Mouse (Mus musculus) urinary bladder, postnatal 36 days (tissue): Measurements from ENCODE around the gene Gm9195.

Source experiments
- DNase-seq, 2 experiments: peaks; one replicate each; pipeline ENCODE4 v3.0.0; 2022; ENCODE audit warnings: low spot score in 2 of 2, mixed read lengths in 1 of 2

Gm9195 gene

DNA sequence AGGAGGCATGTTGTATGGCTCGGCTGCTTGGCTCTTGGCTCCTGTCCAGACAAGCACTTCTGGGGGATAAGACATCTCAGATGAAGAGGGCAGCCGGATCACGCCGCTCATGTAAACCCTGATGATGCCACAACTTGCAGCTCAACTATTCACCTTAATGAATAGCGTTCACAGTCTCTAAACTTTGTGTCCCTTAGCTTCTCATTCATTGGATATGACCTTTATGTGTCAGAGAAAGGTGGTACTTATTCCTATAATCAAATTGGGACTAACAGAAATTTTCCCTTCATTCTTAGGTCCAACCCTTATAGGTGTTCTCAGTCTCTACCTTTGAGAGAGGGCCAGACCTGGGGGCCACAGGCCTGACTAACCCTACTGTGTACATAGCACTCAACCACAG lies at the start of gene Gm9195:
Gene Gm9195 (minus strand): TSS at position 101 of the 400 bp plus-strand sequence.
- DNase-seq: no peak

DNA sequence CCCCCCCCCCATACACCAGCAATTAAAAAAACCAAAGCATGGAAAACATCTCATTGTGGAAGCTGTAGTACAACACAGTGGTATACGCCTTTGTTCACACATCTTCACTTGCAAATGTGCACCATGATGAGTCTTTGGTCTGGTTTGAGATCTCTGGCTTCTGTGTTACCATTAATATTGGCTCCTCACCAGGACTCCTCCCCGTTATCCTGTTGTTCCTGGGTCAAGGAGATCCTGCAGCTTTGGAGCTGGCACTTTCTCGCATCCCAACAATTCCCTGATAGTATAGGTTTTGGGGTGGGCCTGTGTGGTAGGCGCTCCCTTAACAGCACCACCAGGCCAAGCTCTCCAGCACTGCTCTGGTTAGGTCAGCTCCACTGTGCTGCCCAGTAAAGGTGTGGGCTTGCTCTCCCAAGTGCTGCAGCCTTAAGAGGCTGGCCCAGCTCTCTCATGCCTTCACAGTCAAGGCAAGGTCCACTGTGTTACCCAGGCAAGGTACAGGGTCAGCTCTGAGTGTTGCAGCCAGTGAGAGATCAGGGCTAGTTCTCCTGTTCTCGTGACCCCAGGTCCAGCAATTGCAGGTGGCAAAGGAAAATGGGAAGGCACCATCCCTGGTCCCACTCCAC lies 44.9 kb upstream of the Gm9195 start:
- no peak for DNase-seq

DNA sequence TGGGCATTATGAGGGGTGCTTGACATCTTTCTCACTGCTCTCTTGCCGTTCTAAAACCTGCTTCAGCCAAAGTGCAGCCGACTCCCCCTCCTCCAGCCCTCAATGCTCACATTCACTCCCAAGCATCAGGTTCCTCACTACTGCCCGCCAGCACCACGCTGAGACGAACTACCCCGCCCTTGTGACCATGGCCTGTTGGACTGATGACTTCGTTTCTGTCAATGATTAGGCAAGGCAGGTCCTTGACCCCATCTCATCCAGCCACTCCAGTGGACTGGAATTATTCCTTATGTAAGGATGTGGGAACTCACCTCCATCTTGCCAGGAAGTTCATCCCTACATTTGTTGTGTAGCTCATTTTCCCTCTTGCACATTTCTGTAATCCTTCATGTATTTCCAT lies 42.2 kb upstream of the Gm9195 start:
- DNase-seq: no peak

DNA sequence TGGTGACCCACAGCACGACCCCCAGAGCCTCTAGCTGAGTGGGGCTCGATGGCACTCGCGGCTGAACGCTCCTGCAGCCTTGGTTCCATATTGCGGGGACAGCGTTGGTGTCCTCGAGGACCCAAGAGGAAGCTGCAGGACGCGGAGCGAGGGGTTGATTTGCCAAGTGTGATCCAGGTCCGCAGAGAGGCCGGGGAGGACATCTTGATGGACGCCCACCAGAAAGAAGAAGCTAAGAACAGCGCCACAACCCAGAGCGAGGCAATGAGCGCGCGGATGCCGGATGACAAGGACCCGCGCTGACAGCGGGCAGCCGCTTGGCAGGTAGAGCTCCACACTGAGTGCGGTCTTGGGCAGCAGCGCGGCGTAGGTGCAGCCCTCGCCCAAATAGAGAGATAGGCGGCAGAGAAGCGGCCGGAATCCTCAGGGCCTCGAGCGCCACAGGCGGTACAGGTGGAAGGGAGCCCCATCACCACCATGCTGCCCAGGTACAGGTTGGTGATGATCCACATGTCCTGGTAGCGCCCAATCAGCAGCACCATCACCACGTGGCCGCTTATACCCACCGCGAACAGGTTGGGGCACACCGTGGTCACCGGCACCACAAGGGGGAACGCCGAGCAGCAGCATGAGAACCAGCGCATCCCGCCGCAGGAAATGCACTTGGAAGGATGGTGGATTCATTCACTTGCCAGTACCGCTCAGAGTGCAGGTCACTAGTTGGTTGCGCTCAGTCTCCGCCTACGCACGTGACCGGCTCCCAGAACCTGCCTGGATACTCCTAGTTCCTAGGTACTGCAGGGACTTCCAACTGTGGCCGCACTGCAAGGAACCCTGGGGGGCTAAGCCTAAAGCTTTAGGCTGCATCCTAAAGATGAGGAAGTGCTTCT lies 40.6 kb upstream of the Gm9195 start:
- DNase-seq: no peak

GRCm38 (mm10) chr14:72527126-72527525 lies 35.5 kb upstream of the Gm9195 start:
- no peak for DNase-seq

DNA sequence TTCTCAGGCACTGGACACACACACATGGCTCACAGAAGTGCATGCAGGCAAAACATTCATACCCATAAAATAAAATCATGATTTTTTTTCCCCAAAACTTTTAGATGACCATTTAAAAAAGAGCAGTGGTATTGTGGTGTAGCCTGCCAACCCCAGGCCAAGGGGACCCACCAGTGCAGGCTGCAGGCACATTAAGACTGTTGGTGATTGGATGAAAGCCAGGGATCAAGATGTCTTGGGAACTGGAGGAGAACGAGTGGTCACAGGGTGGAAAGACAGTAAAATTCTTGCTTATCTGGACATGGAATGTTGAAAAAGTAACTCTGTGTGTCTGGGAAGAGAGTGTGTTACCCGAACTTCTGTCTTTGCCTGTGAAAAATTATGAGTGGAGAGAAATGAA lies 27.9 kb upstream of the Gm9195 start:
- no peak for DNase-seq

DNA sequence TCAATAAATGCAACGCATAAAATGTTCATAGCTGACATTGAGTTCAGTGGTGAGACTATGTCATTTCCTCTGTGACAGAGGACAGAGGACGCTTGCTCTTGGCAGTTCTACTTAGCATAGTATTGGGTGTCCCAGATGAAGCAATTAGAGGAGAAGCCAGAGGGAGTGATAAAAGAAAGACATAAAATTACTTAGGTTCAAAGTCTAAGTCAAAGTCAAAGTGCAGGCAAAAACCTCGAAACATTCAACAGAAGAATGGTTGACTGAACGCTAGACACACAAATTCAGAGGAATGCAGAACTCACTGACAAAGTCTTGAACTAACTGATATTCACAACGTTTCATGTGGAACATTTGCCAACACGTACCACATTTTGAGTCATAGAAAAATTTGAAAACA lies 27.1 kb upstream of the Gm9195 start:
- DNase-seq: no peak

GRCm38 (mm10) chr14:72516376-72516775 lies 24.7 kb upstream of the Gm9195 start:
- DNase-seq: peak; percentile 39 to 54

DNA sequence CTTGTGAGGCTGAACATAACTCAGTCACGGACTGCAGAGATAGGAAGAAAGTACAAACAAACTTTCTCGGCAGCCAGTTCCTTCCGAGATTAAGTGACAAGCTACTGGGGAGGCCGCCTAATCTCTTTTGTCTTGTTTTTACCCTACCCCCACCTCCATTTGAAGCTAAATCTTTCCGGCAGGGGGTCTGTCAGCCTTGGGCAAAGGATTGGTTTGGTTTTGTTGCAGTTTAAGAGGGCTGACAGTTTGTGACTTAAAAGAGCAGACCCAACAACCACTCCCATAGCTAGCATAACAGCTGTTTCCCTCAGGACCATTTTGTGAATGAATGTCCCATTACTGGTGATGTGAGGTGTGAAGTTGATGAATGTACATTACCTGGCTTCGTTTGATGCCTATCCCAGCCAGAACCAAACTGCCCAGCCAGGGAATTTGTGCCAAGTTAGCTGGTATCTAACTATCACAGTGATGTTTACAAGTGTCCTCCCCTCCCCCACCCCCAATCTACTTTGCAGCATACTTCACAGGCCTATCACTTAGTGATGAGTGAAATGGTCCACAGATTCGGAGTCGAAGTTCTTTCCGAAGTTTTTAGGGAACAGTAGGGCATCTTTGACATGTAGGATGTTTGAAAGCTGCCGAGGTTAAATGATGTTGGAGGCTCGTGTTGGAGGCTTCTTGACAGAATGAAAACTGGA lies 15.2 kb upstream of the Gm9195 start:
- no peak for DNase-seq

DNA sequence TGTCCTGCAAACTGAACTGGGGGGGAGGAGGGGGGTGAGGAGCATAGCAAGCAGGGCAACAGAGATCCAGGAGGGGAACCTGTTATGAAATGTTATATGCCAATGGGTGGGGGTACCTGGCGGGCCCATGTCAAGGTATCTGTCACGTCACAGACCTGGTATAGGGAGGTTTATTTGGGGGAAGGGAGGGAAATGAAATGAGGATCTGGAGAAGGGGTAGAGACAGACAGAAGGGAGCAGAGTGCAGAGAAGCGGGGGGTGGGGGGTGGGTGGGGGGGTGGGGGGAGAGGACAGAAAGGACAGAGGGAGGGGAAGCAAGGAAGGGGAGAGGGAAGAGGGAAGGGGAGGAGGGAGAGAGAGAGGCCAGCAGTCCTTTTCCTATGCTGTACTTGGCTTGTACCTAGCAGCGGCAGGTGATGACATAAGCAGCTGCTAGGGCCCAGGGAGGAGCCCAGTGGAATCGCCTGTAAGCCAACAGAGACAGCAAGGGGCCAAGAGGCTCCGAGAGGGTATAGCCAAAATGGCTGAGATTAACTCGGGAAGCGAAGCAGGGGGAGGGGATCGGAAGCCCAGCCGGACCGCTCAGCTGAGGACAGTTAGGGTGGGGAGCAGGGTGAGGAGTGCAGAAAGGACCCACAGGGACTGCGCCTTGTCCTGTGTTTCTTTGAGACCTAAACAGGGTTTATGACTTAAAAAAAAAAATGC lies 14.5 kb upstream of the Gm9195 start:
- peak in 1 of 2 experiments; percentile 3 for DNase-seq

DNA sequence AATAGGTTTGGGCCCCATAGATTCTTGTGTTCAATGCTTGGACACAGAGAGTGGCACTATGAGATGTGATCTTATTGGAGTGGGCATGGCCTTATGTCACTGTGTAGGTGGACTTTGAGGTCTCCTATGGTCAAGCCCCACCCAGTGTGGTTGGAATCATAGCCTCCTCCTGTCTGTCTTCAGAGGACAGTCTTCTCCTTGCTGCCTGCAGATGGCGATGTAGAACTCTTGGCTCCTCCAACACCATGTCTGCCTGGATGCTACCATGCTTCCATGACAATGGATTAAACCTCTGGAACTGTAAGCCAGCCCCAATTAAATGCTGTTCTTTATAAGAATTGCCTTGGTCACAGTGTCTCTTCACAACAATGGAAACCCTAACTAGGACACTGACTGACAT lies 13.3 kb upstream of the Gm9195 start:
- no peak for DNase-seq

- DNase-seq: no peak
Observed at GRCm38 (mm10) chr14:72503241-72503640, 11.6 kb upstream of the Gm9195 start.

DNA sequence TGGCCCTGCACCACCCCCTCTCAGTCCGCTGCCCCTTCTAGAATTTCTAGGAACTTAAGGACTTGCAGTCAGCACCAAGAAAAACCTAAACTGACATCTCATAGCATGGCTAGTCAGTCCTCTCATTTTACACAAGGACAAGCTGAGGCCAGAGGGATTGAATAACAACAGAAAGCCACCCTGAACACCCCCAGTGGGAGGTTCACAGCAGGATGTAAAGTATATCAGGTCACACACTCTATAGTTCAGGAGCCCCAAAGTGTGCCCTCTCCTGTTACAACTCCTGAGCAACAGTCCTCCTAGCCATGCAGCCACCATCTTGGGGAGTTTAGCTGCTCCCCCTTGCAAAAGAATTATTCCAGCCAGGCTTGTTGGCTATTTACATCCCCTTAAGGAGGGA lies 2.1 kb upstream of the Gm9195 start:
- no peak for DNase-seq

DNA sequence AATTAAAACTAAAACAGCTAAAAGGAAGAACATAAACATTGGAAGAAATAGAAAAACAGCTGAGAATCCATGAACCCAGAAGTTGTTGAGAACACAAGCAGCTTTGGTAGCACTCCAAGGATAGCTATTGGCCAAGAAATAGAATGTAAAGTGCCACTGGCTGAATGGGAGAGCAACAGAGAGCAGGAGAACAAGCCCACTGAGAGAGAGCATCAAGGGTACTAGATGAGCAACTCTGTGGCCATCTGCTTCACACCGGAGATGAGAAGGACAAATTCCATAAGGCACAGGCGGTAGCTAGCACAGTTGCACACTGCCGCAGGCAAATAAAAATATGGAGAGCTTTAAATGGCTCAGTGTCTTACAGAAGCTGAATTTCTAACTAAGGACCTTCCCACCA lies 1.3 kb downstream of the Gm9195 start:
- no peak for DNase-seq

DNA sequence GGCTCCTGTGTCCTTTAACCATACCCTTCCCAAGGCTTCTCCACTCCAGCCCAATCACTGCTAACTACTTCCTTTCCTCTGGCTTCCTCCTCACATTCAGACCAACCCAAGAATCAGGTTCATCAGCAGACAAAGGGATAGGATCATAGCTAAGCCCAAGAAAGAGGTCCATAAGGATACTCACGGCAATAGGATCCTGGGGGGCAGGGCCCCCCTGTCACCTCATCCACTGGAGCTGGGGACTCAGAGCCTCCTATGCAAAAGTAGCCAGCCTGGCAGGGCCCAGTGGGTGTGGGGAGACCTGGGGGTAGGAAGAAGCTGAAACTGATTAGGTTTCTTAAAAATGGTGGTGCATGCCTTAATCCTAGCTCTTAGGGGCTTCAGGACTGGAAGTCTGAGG lies 17.1 kb downstream of the Gm9195 start:
- DNase-seq: no peak

DNA sequence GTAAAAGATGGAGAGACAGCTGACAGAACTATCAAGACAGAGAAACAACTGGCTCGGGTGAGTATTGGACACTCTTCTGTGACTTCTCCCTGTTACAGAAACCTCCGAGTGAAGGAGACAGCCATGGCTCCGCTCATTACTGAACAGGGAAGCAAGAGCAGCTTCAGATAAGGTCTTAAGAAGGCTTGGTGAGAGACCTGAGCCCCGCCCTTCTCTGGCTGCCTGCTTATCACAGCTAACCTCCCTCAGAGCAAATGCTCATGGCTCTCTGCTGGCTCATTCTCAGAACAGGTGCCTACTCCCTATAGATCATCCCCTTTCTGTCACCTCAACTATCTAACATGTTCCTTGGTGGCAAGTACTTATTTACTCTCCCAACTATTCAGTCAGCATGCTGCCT lies 23.2 kb downstream of the Gm9195 start:
- no peak for DNase-seq

DNA sequence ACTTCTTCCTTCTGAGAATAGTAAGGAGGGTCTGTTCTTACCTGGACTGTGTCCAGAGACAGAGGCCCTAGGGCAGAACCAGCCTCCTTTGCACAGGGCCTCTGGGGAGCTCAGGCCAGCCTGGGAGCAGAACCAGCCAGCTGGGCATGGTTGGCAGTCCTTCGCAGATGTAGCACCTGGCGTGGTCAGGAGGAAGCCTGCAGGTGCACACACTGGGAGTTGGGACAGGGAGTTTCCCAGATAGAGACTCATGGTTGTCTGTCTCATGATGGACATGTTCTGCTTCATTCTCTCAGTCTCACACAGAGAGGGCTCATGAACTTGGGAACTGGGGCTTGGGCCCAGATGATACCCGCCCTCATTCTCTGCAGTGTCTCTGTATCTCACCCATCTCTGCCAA lies 25.3 kb downstream of the Gm9195 start:
- no peak for DNase-seq

DNA sequence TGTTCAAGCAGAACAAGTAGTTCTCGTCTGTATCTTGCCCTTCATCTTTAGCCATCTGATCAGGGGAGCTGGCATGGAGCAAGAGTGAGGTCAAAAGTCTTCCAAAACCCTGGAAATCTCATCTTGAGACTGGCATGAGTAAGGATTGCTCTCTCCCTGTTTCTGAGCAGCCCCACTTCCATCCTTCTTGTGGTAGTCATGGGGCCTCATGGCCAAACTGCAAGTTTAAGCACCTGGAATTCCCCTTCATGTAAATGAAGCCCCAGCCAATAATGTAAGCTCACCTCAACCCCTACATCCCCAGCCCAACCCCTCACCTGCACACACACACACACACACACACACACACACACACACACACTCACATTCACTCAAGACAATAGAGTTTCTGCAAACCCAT lies 30.0 kb downstream of the Gm9195 start:
- no peak for DNase-seq

- DNase-seq: no peak
Observed at GRCm38 (mm10) chr14:72460291-72460690, 31.3 kb downstream of the Gm9195 start.

DNA sequence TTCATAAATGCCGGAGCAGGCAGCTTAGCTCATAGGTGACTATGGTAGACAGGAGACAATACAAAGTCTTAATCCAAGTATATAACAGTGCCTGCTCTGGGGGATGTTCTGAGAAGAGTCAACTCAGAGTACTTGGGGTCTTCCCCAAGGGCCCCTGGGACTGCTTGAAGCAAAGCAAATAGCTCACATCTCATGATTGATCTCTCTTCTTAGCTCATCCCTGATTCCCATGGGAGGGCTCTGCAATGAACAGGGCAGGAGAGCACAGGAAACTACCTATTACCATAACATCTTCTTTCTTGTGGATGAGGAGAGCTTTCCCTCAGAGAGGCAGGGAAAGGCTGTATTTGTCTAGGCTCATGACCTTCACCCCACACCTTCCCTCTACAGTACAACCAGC lies 32.7 kb downstream of the Gm9195 start:
- DNase-seq: no peak

DNA sequence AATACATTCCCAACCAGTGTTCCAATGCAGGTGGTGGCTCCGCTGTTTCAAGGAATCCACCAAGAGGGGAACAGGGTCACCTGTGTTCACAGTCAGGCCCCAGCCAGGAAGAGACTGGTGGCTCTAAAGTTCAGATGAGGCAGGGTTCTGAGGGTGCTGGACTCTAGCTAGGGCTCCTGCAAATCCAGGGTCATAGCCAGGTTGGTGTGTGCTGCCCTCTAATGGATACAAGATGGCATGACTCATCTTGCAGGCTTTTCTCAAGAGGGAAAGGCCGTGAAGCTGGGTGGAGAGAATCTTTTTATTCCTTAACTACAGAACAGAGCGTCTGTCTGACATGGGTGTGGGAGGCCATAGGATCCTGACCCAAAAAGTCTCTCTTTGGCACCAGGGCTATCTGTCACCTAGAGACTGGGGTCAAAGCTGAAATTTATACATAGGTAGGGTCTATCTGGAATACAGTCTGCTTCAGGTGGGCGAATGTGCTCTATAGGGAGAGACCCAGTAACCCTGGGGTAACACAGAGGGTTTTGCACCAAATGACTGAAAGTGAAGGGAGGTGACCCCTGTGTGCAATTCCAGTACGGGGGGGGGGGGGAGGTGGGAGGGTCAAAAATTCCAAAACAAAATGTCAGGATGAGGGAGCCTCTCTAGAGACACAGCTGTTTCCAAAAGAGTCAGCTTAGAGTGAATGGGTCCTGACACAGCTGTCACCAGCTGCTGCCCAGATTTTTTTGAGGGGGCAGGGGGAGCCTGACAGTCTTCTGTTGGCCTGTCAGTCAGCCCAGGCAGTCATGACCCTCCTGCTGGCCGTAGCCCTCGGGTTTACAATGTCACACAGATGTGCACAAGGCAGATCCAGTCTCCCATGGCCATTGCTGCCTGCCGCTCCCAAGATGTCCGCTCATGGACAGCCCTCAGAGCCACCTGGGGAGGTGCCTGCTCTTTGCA lies 44.2 kb downstream of the Gm9195 start:
- DNase-seq: peak in 1 of 2 experiments; percentile 17
